Mouse (Mus musculus) lung, embryonic 14.5 days (tissue): ENCODE data around the gene Epha5. TPM values are rescaled to one million over a fixed set of nuclear protein-coding genes. Genes with fewer than 3 reads are reported as not detected.

Experiments used
- ATAC-seq: fragments of 200-750 bp; cut with Nextera tagmentation; 2 replicates; pipeline ENCODE4 v1.8.0; 2017; ENCODE audit warnings: mild to moderate bottlenecking, moderate TSS enrichment, moderate library complexity; ENCODE audit not compliant: insufficient read depth
- DNase-seq: peaks from one replicate; pipeline ENCODE4 v3.0.0-alpha.2; 2015
- H3K27ac ChIP-seq: fragments of 300-500 bp; sonication (generic); 2 replicates; pipeline ENCODE4 v1.5.1; 2014; ENCODE audit warnings: low read depth, mild to moderate bottlenecking, moderate library complexity
- H3K27me3 ChIP-seq: fragments of 300-500 bp; sonication (generic); 2 replicates; pipeline ENCODE4 v1.6.1; 2014; ENCODE audit warnings: low read length, control low read depth; ENCODE audit not compliant: insufficient read depth
- H3K36me3 ChIP-seq: fragments of 300-500 bp; sonication (generic); 2 replicates; pipeline ENCODE4 v1.6.1; 2014; ENCODE audit warnings: control low read depth; ENCODE audit not compliant: insufficient read depth
- H3K4me1 ChIP-seq: fragments of 300-500 bp; sonication (generic); 2 replicates; pipeline ENCODE4 v1.6.1; 2014; ENCODE audit warnings: antibody characterized with exemption, control low read depth; ENCODE audit not compliant: insufficient read depth
- H3K4me2 ChIP-seq: fragments of 300-500 bp; sonication (generic); 2 replicates; pipeline ENCODE4 v1.6.1; 2014; ENCODE audit warnings: mild to moderate bottlenecking
- H3K4me3 ChIP-seq: fragments of 300-500 bp; sonication (generic); 2 replicates; pipeline ENCODE4 v1.5.1; 2014; ENCODE audit warnings: low read depth, low read length
- H3K9ac ChIP-seq: fragments of 300-500 bp; sonication (generic); 2 replicates; pipeline ENCODE4 v1.6.1; 2014
- H3K9me3 ChIP-seq: fragments of 300-500 bp; sonication (generic); 2 replicates; pipeline ENCODE4 v1.6.1; 2016; ENCODE audit warnings: low read depth, low read length, control low read depth
- CTCF ChIP-seq: IDR thresholded peaks from 2 replicates; pipeline ENCODE4 v1.5.1; 2016; ENCODE audit warnings: antibody characterized with exemption, low read depth
- WGBS: fragments of 180-500 bp; shearing (Covaris S2); extraction: QIAGEN DNeasy Blood & Tissue Kit; methylation state at CpG from one replicate; pipeline ENCODE4 v1.1.7; 2014; 5-methylcytosine and 5-hydroxymethylcytosine counted together
- polyA plus RNA-seq: library from polyadenylated mRNA; unstranded; fragments of >200 nt; fragmentation: Nextera tagmentation; extraction: Ambion mirVana; gene quantifications from 2 replicates; pipeline ENCODE4 v1.2.1, GENCODE M21; 2014

Gene Epha5
- polyA plus RNA-seq, 1 experiment from 2014 or later = 10.3 TPM

DNA sequence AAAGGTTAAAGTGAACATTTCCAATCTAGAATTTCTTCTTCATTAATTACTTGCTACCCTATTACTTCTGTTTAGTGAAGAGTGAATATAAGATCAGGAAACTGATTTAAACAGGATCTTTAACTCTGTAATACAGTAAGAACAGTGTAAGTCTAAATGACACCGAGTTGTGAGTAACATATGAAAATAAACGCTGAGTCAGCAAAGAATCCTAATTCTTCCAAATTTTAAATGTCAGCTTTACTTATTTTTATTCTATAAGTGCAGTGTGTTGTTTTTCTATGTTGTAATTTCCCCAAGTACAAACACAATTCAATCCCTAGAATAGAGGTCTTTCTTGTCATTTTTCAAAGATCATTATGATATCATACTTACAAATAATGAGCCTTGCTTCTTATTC lies 363.3 kb downstream of the Epha5 start:
- H3K27ac ChIP-seq = no peak overlapping the region
- DNase-seq (no peak), ATAC-seq (no peak)
- no peaks in the 10 kb centered on the region for H3K4me1 ChIP-seq
- H3K4me2 ChIP-seq = no peak overlapping the region
- no peaks in the 10 kb centered on the region for H3K36me3 ChIP-seq
- H3K4me3 ChIP-seq = no peak overlapping the region
- 77% methylated on average over 2 of the region's 2 CpGs for WGBS
- H3K9me3 ChIP-seq = no peaks in the 10 kb centered on the region
- TF ChIP-seq CTCF = no peak
- H3K9ac ChIP-seq = no peak overlapping the region
- no peaks in the 10 kb centered on the region for H3K27me3 ChIP-seq

DNA sequence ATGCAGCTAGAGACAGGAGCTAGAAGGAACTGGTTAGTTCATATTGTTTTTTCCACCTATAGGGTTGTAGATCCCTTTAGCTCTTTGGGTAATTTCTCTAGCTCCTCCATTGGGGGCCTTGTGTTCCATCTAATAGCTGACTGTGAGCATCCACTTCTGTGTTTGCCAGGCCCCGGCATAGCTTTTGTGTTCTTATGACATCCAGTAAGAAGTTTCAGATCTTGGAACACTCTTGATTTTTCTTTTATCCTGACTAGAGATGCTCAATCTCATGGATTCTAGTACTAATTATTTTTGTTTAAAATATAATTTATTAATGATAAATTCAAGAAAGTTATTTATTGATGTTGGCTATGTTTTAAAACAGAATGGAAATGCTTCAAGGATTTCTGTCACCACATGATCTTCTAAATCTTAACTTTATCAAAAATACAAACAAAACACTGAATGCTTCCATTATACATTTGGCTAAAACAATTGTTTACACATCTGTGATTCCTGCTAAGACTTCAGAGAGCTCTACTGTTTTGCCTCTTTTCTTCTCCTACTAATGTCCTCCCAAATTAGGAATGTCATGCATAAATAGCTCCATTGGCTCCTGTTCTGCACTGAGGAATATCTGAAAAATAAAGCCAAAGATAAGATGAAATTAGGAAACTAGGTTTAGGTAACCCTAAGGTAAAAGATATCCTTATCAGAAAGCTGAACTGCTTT lies 379.8 kb downstream of the Epha5 start:
- no peak overlapping the region for H3K4me3 ChIP-seq
- no peak overlapping the region for H3K4me2 ChIP-seq
- H3K9ac ChIP-seq = no peak overlapping the region
- no peaks in the 10 kb centered on the region for H3K27me3 ChIP-seq
- no peaks in the 10 kb centered on the region for H3K4me1 ChIP-seq
- H3K36me3 ChIP-seq = no peaks in the 10 kb centered on the region
- TF ChIP-seq CTCF = no peak
- ATAC-seq (peak; percentile 63; the same call in 1 of the 2 replicates), DNase-seq (peak; percentile 43)
- no peak overlapping the region for H3K27ac ChIP-seq
- WGBS = 62% methylated on average over 1 of the region's 1 CpGs
- no peaks in the 10 kb centered on the region for H3K9me3 ChIP-seq
